Mouse (Mus musculus) embryonic fibroblast, embryonic 13.5 days (primary cell): ENCODE results near the gene St6gal1.

Experiments
- CTCF ChIP-seq: IDR thresholded peaks from 2 replicates; pipeline ENCODE4 v1.5.1; 2011; ENCODE audit warnings: mild to moderate bottlenecking, control low read depth, low read length, moderate library complexity, borderline replicate concordance; ENCODE audit not compliant: insufficient read depth
- POLR2A ChIP-seq: IDR thresholded peaks from 2 replicates; pipeline ENCODE4 v1.6.1; 2011; ENCODE audit warnings: low read depth, mild to moderate bottlenecking, control low read depth, low read length, moderate library complexity

- TF ChIP-seq CTCF: no peak
- TF ChIP-seq POLR2A: no peak
Observed at GRCm38 (mm10) chr16:23376189-23376588, 151.6 kb downstream of the St6gal1 start.
